Mouse (Mus musculus) C2C12 (cell line): Measurements from ENCODE around the gene Srpr.

Experiments used
- CTCF ChIP-seq: IDR thresholded peaks from one replicate; pipeline ENCODE4 v1.5.1; 2011; ENCODE audit not compliant: control insufficient read depth, insufficient read depth, insufficient read length
- FOSL1 ChIP-seq: IDR thresholded peaks from one replicate; pipeline ENCODE4 v1.8.0; 2011; ENCODE audit warnings: mild to moderate bottlenecking, low read length; ENCODE audit not compliant: poor library complexity, insufficient read depth, severe bottlenecking

DNA sequence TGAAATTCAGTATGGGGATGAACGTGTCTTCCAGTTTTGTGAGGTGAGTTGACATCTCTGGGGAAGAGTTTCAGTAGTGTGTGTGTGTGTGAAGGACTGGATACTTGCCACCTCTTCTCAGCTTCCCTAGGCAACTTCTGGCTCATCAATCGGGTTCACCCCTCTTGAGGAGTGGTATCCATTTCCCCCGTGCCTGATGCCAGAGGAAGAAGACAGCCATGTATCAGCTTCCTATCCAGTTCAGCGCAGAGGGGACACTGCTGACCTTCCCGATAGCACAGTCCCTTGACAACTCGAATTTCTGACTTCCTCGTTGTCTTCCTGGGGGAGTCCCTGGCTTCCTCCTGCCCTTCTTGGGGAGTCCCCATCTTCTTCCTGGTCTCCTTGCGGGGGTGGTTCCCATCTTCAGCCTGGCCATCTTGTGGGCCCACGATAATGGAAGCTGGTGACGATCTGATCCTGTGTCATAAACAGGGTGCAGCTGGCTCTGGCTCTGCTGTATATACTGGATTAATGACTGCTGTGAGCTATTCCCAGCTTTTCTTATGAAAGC is 12.5 kb upstream of the Srpr start:
- no peak for TF ChIP-seq CTCF
- TF ChIP-seq FOSL1 = no peak
